Mouse (Mus musculus): ENCODE results near the gene Loxl4.

DNA sequence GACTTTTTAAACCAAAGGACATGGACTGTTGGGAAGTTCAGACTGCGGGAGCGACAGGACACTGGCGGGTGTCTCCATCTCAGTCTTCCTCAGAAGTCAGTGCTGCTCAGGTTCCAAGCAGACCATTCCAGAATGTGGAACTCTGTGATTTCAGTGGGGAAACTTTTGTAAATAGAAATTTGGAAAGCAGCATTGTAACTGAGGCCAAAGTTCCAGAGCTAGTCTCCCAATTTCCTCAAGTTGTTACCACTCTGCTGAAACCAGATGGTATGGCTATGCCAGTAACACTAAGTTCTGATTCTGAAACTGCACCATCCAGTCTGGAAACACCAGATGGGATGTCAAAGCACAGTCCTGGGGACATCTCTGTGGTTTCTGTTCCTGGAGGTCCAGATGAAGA lies 49.6 kb downstream of the Loxl4 start:
- TF ChIP-seq CTCF (IDR thresholded peaks at IDR 0.05; ENCODE audit: extremely low read depth, insufficient read length, insufficient replicate concordance, low read depth, low read length) (no peak), POLR2A (IDR thresholded peaks at IDR 0.05; ENCODE audit: low read depth, low read length) (no peak)
